ENCODE assay signal across 9 mouse cellular contexts in the genomic region with DNA sequence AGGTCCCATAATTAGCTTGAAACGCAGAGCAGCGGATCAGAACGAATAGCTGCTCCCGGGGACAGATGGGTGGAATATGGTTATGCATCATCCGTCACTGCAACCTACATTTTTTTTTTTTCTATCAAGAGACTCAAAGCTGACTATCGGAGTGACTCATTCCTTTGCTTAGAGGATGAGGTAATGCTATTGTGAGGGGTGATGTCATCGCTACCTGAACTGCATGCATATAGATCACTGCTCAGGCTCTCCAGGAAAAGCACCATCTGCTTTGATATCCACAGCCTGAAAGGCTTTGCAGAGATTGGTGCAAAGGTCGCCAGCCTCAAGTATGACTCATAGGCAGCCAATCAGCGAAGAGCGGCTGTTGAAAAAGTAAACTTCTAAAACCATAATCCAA. TPM values are rescaled to one million over a fixed set of nuclear protein-coding genes. Genes with fewer than 3 reads are reported as not detected.
DNase-seq lines count a peak whose midpoint lies in the region; ATAC-seq and TF ChIP-seq lines count a peak whose summit lies in the region.
"Had no signal": no experiment of that assay in that cellular context is flagged by ENCODE, and none has a peak within 500 bp of the region (broad histone marks: within the 10 kb centered on the region; RNA-seq: fewer than 3 reads in every experiment).

No protein-coding gene starts in this region.

- no peak for DNase-seq in kidney, adult 9 months
- DNase-seq in CH12.LX (ENCODE audit: extremely low read depth), result peak; percentile 97
- peak; percentile 90 for DNase-seq in cerebellum, adult 9-10 months
- peak; percentile 79 for DNase-seq in heart, postnatal 0 days (ENCODE audit: low spot score)
- peak; percentile 30 to 81 for DNase-seq in left cerebral cortex, postnatal 14 days (ENCODE audit: low spot score in 2 of 2)
- DNase-seq in right cerebral cortex, postnatal 14 days, result peak; percentile 23
- no peak for DNase-seq in spleen, postnatal 4 days (ENCODE audit: low spot score in 2 of 2)

- no peaks in the 10 kb centered on the region for H3K36me3 ChIP-seq in kidney, embryonic 14.5 days (ENCODE audit: control insufficient read depth, insufficient read depth, low read length)
- peaks cover 8 to 21% of the 10 kb centered on the region in 2 experiments for H3K36me3 ChIP-seq in CH12.LX (replicated peaks in 1 of 2; ENCODE audit: control insufficient read depth in 1 of 2, insufficient read depth in 1 of 2, low read length in 1 of 2)
- H3K36me3 ChIP-seq in heart, postnatal 0 days (replicated peaks; ENCODE audit: control insufficient read depth, insufficient read depth, low read length), result no peaks in the 10 kb centered on the region

- no peak overlapping the region for H3K4me3 ChIP-seq in kidney, embryonic 14.5 days (ENCODE audit: low read length)
- peak overlapping the region in 1 of 3 experiments; percentile 46 for H3K4me3 ChIP-seq in CH12.LX (replicated peaks in 1 of 3; ENCODE audit: low read depth in 2 of 3, low read length in 2 of 3, poor library complexity in 1 of 3)
- H3K4me3 ChIP-seq in heart, postnatal 0 days (ENCODE audit: low read depth, low read length), result no peak overlapping the region

- dilution Hi-C loops in CH12.LX (cut with MboI; ENCODE audit: extremely low pct_ligation_motif_present, extremely low pct_unique_long_range_greater_than_20kb, low sequenced_read_pairs), result no loop called here

- 73% methylated on average over 10 of the region's 10 CpGs for WGBS in kidney, embryonic 14.5 days
- 24% methylated on average over 10 of the region's 10 CpGs for WGBS in heart, postnatal 0 days

- ATAC-seq in kidney, embryonic 14.5 days (ENCODE audit: low FRiP score, low TSS enrichment), result peak; percentile 48; the same call in 1 of the 2 replicates
- ATAC-seq in heart, postnatal 0 days (ENCODE audit: insufficient read depth, low read depth), result peak; percentile 90

- no peak overlapping the region for H3K9ac ChIP-seq in kidney, embryonic 14.5 days (ENCODE audit: low read depth, low read length)
- H3K9ac ChIP-seq in CH12.LX (ENCODE audit: insufficient read depth, low read depth), result peak overlapping the region; percentile 81
- H3K9ac ChIP-seq in heart, postnatal 0 days (replicated peaks; ENCODE audit: low read depth, low read length), result no peak overlapping the region

- no peak for TF ChIP-seq RAD21 in CH12.LX (IDR thresholded peaks at IDR 0.05; ENCODE audit: low read depth, low read length)

- no peak for TF ChIP-seq POLR2A in CH12.LX (IDR thresholded peaks at IDR 0.05; ENCODE audit: low read depth, low read length)

- no peaks in the 10 kb centered on the region for H3K9me3 ChIP-seq in kidney, embryonic 14.5 days (ENCODE audit: control insufficient read depth, low read length)
- H3K9me3 ChIP-seq in CH12.LX (replicated peaks; ENCODE audit: low read length), result no peaks in the 10 kb centered on the region
- no peaks in the 10 kb centered on the region for H3K9me3 ChIP-seq in heart, postnatal 0 days (replicated peaks; ENCODE audit: control insufficient read depth, low read length)

- no peak overlapping the region for H3K4me2 ChIP-seq in kidney, embryonic 14.5 days (replicated peaks; ENCODE audit: low read depth, low read length)
- H3K4me2 ChIP-seq in CH12.LX (ENCODE audit: insufficient read depth, low read depth, poor library complexity, severe bottlenecking), result peak overlapping the region; percentile 85
- H3K4me2 ChIP-seq in heart, postnatal 0 days (ENCODE audit: low read depth, low read length), result peak overlapping the region; percentile 34

- no peak for TF ChIP-seq CTCF in CH12.LX (conservative IDR thresholded peaks at IDR 0.05 in 1 of 2, IDR thresholded peaks at IDR 0.05 in 1 of 2; ENCODE audit: low read depth in 2 of 2, low read length in 2 of 2)
- TF ChIP-seq CTCF in heart, postnatal 0 days (IDR thresholded peaks at IDR 0.05; ENCODE audit: low read depth), result no peak

- TF ChIP-seq EP300 in CH12.LX (IDR thresholded peaks at IDR 0.05; ENCODE audit: low read length), result peak; percentile 97
- no peak for TF ChIP-seq EP300 in heart, postnatal 0 days (IDR thresholded peaks at IDR 0.05; ENCODE audit: low read depth)

- in situ Hi-C loops in CH12.LX (cut with MboI; ENCODE audit: low pct_ligation_motif_present, low pct_unique_long_range_greater_than_20kb, low sequenced_read_pairs), result no loop called here

- no peaks in the 10 kb centered on the region for H3K4me1 ChIP-seq in kidney, embryonic 14.5 days (ENCODE audit: control insufficient read depth, insufficient read depth, low read length)
- H3K4me1 ChIP-seq in CH12.LX (ENCODE audit: control insufficient read depth in 1 of 2, insufficient read depth in 2 of 2), result peaks cover 23 to 78% of the 10 kb centered on the region in 2 experiments
- peaks cover 9% of the 10 kb centered on the region for H3K4me1 ChIP-seq in heart, postnatal 0 days (ENCODE audit: control insufficient read depth, insufficient read depth)

- intact Hi-C loops in left cerebral cortex, postnatal 14 days (cut with DNase I), result no loop called here

- peaks cover 54% of the 10 kb centered on the region for H3K79me2 ChIP-seq in CH12.LX (replicated peaks; ENCODE audit: control insufficient read depth, extremely low read depth, insufficient read depth, poor library complexity, severe bottlenecking)

- no peaks in the 10 kb centered on the region for H3K27me3 ChIP-seq in kidney, embryonic 14.5 days (ENCODE audit: control insufficient read depth, insufficient read depth, low read length)
- H3K27me3 ChIP-seq in CH12.LX (replicated peaks), result no peaks in the 10 kb centered on the region
- no peaks in the 10 kb centered on the region for H3K27me3 ChIP-seq in heart, postnatal 0 days (ENCODE audit: control insufficient read depth, insufficient read depth, low read length)

- H3K27ac ChIP-seq in kidney, embryonic 14.5 days (ENCODE audit: low read depth, low read length), result no peak overlapping the region
- peak overlapping the region; percentile 97 for H3K27ac ChIP-seq in CH12.LX (ENCODE audit: insufficient read depth, low read depth)
- H3K27ac ChIP-seq in heart, postnatal 0 days (ENCODE audit: low read depth), result peak overlapping the region; percentile 48; the same call in 1 of the 2 replicates

TF ChIP-seq in CH12.LX, 34 proteins besides CTCF, POLR2A, EP300 and RAD21 (continues in another document):
- peak; percentile 99 for TF ChIP-seq ZNF384 (IDR thresholded peaks at IDR 0.05; ENCODE audit: low read depth, low read length)
- peak; percentile 99 for TF ChIP-seq IRF4 (IDR thresholded peaks at IDR 0.05; ENCODE audit: low read depth, low read length)
- no peak for TF ChIP-seq SMC3 (IDR thresholded peaks at IDR 0.05; ENCODE audit: low read depth, low read length)
- peak; percentile 77 for TF ChIP-seq BHLHE40 (IDR thresholded peaks at IDR 0.05; ENCODE audit: low read depth, low read length)
- peak; percentile 19; the same call in 1 of the 2 replicates for TF ChIP-seq MAZ (IDR thresholded peaks at IDR 0.05; ENCODE audit: low read depth, low read length)
- no peak for TF ChIP-seq E2F4 (IDR thresholded peaks at IDR 0.05; ENCODE audit: insufficient replicate concordance, low read depth, low read length)
- TF ChIP-seq ZC3H11A (IDR thresholded peaks at IDR 0.05; ENCODE audit: low read depth, low read length), result no peak
- peak; percentile 97 for TF ChIP-seq MEF2A (IDR thresholded peaks at IDR 0.05; ENCODE audit: borderline replicate concordance, low read depth, low read length)
- no peak for TF ChIP-seq KAT2A (IDR thresholded peaks at IDR 0.05; ENCODE audit: insufficient replicate concordance, low read length)
- TF ChIP-seq MXI1 (IDR thresholded peaks at IDR 0.05; ENCODE audit: low read depth, low read length), result no peak
- TF ChIP-seq HCFC1 (IDR thresholded peaks at IDR 0.05; ENCODE audit: low read depth, low read length), result no peak
- TF ChIP-seq TCF12 (IDR thresholded peaks at IDR 0.05; ENCODE audit: low read depth, low read length), result peak; percentile 95
- TF ChIP-seq GABPA (IDR thresholded peaks at IDR 0.05; ENCODE audit: insufficient replicate concordance, low read depth, low read length), result no peak
- no peak for TF ChIP-seq USF1 (IDR thresholded peaks at IDR 0.05; ENCODE audit: low read depth, low read length)
- peak; percentile 7; the same call in 1 of the 2 replicates for TF ChIP-seq SIN3A (IDR thresholded peaks at IDR 0.05; ENCODE audit: low read length)
- TF ChIP-seq CHD2 (IDR thresholded peaks at IDR 0.05; ENCODE audit: low read length), result 0 out of 2 replicates have a peak, but pooled peaks have one; percentile 26
- TF ChIP-seq NRF1 (IDR thresholded peaks at IDR 0.05; ENCODE audit: low read depth, low read length), result no peak
- no peak for TF ChIP-seq MAX (IDR thresholded peaks at IDR 0.05; ENCODE audit: low read length)
- TF ChIP-seq RCOR1 (conservative IDR thresholded peaks at IDR 0.05; ENCODE audit: low read depth, low read length), result peak; percentile 72; the same call in 1 of the 2 replicates
- TF ChIP-seq POLR2AphosphoS2 (IDR thresholded peaks at IDR 0.05; ENCODE audit: low read depth, low read length), result no peak
- TF ChIP-seq CHD1 (IDR thresholded peaks at IDR 0.05; ENCODE audit: low read depth, low read length), result no peak
- 0 out of 2 replicates have a peak, but pooled peaks have one; percentile 4 for TF ChIP-seq USF2 (conservative IDR thresholded peaks at IDR 0.05; ENCODE audit: low read depth, low read length)
- TF ChIP-seq JUN (IDR thresholded peaks at IDR 0.05; ENCODE audit: insufficient read depth, low read depth, low read length), result peak; percentile 100
- 0 out of 2 replicates have a peak, but pooled peaks have one; percentile 14 for TF ChIP-seq MAFK (IDR thresholded peaks at IDR 0.05; ENCODE audit: insufficient replicate concordance, low read length)
- TF ChIP-seq JUND (conservative IDR thresholded peaks at IDR 0.05; ENCODE audit: low read depth, low read length), result peak; percentile 100
- no peak for TF ChIP-seq PAX5 (IDR thresholded peaks at IDR 0.05; ENCODE audit: low read length)

RNA-seq across cellular contexts. Expression of gene Eif2ak3, which starts 27.8 kb away (rescaled TPM):
- polyA plus RNA-seq in kidney, embryonic 14.5 days (2014; fragmentation: Nextera tagmentation; extraction: Ambion mirVana), result 5.2 and 9.8 TPM in 2 replicates
- total RNA-seq in CH12.LX (2012; rRNA removed), result 38.9 and 39.5 TPM in 2 replicates
- total RNA-seq in CH12.LX (2014; rRNA removed), result 23.1 and 24.9 TPM in 2 replicates
- polyA plus RNA-seq in CH12.LX (2012; ENCODE audit: insufficient read length, low read depth), result 21.2 and 26.2 TPM in 2 replicates
- total RNA-seq in heart, postnatal 0 days (2014; rRNA removed; ENCODE audit: low replicate concordance), result 16.6 and 20.4 TPM in 2 replicates
- 3.6 and 3.7 TPM in 2 replicates for polyA plus RNA-seq in heart, postnatal 0 days (2015; fragmentation: Nextera tagmentation; extraction: Ambion mirVana)
- 10 to 100 TPM; 21.2 to 22.7 TPM for total RNA-seq in left cerebral cortex, postnatal 14 days (2021)

RNA-seq across cellular contexts. Expression of gene Tex37, which starts 46.6 kb away (rescaled TPM):
- not detected in 2 replicates for polyA plus RNA-seq in kidney, embryonic 14.5 days (2014; fragmentation: Nextera tagmentation; extraction: Ambion mirVana)
- total RNA-seq in CH12.LX (2012; rRNA removed) (not detected in 2 replicates), CH12.LX (2014; rRNA removed) (not detected in 2 replicates)
- polyA plus RNA-seq in CH12.LX (2012; ENCODE audit: insufficient read length, low read depth), result not detected in 2 replicates
- not detected in 2 replicates for total RNA-seq in heart, postnatal 0 days (2014; rRNA removed; ENCODE audit: low replicate concordance)
- not detected in 2 replicates for polyA plus RNA-seq in heart, postnatal 0 days (2015; fragmentation: Nextera tagmentation; extraction: Ambion mirVana)
- total RNA-seq in left cerebral cortex, postnatal 14 days (2021), result not detected
- total RNA-seq: layer of hippocampus, postnatal 25 days had no signal

Comparison
In these comparisons a context has a peak if more than half of its experiments do, and no peak if none do; other contexts are left out.
1. DNase-seq: peak in CH12.LX (single experiment), cerebellum, adult 9-10 months (single experiment), heart, postnatal 0 days (single experiment), left cerebral cortex, postnatal 14 days (2 of 2) and right cerebral cortex, postnatal 14 days (single experiment); none in kidney, adult 9 months (single experiment) and spleen, postnatal 4 days (0 of 2).